Mouse (Mus musculus): ENCODE measurements around the gene Rab40b.
"Not testable (repeated sequence)": the region's sequence is repeated elsewhere in the genome, so short reads cannot be mapped to it uniquely, and the experiment has no call there.

The Rab40b gene

GRCm38 (mm10) chr11:121367170-121367707 is 20.8 kb downstream of the Rab40b start:
- DNase-seq: no peak

GRCm38 (mm10) chr11:121362212-121362611 is 25.8 kb downstream of the Rab40b start:
- DNase-seq: peak in 1 of 2 experiments; percentile 31

GRCm38 (mm10) chr11:121354091-121354707 is 33.9 kb downstream of the Rab40b start, which contains the start of gene Wdr45b:
Wdr45b (minus strand) TSS chr11:121354445.
- peak; percentile 97 for DNase-seq

- DNase-seq: peak; percentile 18 to 39
Measured at GRCm38 (mm10) chr11:121353326-121354090, 34.5 kb downstream of the Rab40b start.

- not testable (repeated sequence) for DNase-seq
Measured at GRCm38 (mm10) chr11:121348727-121349126, 39.3 kb downstream of the Rab40b start.

- DNase-seq: no peak
Measured at GRCm38 (mm10) chr11:121348166-121348565, 39.9 kb downstream of the Rab40b start.

GRCm38 (mm10) chr11:121347036-121347435 is 41.0 kb downstream of the Rab40b start:
- DNase-seq: no peak

GRCm38 (mm10) chr11:121342423-121342822 is 45.6 kb downstream of the Rab40b start:
- DNase-seq: not testable (repeated sequence)

- DNase-seq: no peak
Measured at GRCm38 (mm10) chr11:121340287-121340686, 47.8 kb downstream of the Rab40b start.

- no peak for DNase-seq
Measured at GRCm38 (mm10) chr11:121339647-121340046, 48.4 kb downstream of the Rab40b start.

- no peak for DNase-seq
Measured at GRCm38 (mm10) chr11:121331641-121332040, 56.4 kb downstream of the Rab40b start.

- DNase-seq: no peak
Measured at GRCm38 (mm10) chr11:121328619-121329018, 59.4 kb downstream of the Rab40b start.

GRCm38 (mm10) chr11:121328206-121328605 is 59.8 kb downstream of the Rab40b start:
- DNase-seq: no peak

- DNase-seq: no peak
Measured at GRCm38 (mm10) chr11:121326681-121327080, 61.4 kb downstream of the Rab40b start.

- no peak for DNase-seq
Measured at GRCm38 (mm10) chr11:121326034-121326433, 62.0 kb downstream of the Rab40b start.

GRCm38 (mm10) chr11:121307712-121308111 is 80.3 kb downstream of the Rab40b start:
- not testable (repeated sequence) for DNase-seq

GRCm38 (mm10) chr11:121306608-121307007 is 81.4 kb downstream of the Rab40b start:
- no peak for DNase-seq

All from spleen, adult 18-20 months (tissue).